In the genomic region with DNA sequence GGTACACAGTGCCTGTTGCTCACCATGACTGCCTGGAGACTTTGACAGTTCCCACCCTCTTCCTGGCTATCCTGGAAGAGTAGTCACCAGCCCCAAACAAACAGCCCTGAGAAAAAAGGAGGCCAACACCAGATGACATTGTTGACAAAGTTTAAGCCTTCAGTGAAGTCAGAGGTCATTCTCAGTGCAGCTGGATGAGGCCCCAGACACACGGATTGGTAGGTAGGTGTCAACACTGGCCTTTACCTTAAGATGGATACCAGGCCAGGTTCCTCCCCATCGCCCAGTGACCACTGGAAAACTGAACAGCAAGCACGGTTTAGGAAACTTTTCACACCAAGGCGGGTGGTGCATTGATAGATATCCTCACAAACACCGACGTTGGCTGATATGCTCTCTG, we compare ENCODE assay signal across 8 mouse cellular contexts. TPM values are rescaled to one million over a fixed set of nuclear protein-coding genes. Genes with fewer than 3 reads are reported as not detected.
DNase-seq lines count a peak whose midpoint lies in the region; ATAC-seq and TF ChIP-seq lines count a peak whose summit lies in the region.

No protein-coding gene starts in this region.

- peak overlapping the region; percentile 65 for H3K27ac ChIP-seq in liver, adult 2 months (replicated peaks; ENCODE audit: insufficient read depth, low read depth, low read length)
- peak overlapping the region; percentile 89 for H3K27ac ChIP-seq in embryonic facial prominence, embryonic 15.5 days (replicated peaks)
- H3K27ac ChIP-seq in intestine, embryonic 16.5 days (ENCODE audit: low read length) = peak overlapping the region; percentile 94
- peak overlapping the region; percentile 81 for H3K27ac ChIP-seq in neural tube, embryonic 13.5 days (replicated peaks)

- no peaks in the 10 kb centered on the region for H3K36me3 ChIP-seq in liver, adult 2 months (ENCODE audit: control insufficient read depth, insufficient read depth, low read length)
- no peaks in the 10 kb centered on the region for H3K36me3 ChIP-seq in embryonic facial prominence, embryonic 15.5 days
- no peaks in the 10 kb centered on the region for H3K36me3 ChIP-seq in intestine, embryonic 16.5 days (ENCODE audit: control insufficient read depth, insufficient read depth, low read length)
- H3K36me3 ChIP-seq in neural tube, embryonic 13.5 days = no peaks in the 10 kb centered on the region

- peak; percentile 66 for DNase-seq in liver, adult 2 months (ENCODE audit: extremely low read depth, low read depth, low spot score)
- DNase-seq in liver = no peak
- no peak for DNase-seq in frontal cortex, postnatal 14 days (ENCODE audit: low spot score in 2 of 2)
- no peak for DNase-seq in spleen, postnatal 36 days (ENCODE audit: low spot score in 2 of 2)

- H3K4me3 ChIP-seq in liver, adult 2 months (ENCODE audit: insufficient read depth, low read depth, low read length) = no peak overlapping the region
- peak overlapping the region; percentile 50 for H3K4me3 ChIP-seq in embryonic facial prominence, embryonic 15.5 days (replicated peaks)
- peak overlapping the region; percentile 56 for H3K4me3 ChIP-seq in intestine, embryonic 16.5 days (ENCODE audit: low read length)
- H3K4me3 ChIP-seq in neural tube, embryonic 13.5 days = peak overlapping the region; percentile 45

- H3K79me2 ChIP-seq in liver, adult 2 months (ENCODE audit: control insufficient read depth, insufficient read depth, low read length) = no peaks in the 10 kb centered on the region

- H3K9ac ChIP-seq in liver, adult 2 months (ENCODE audit: low read depth, low read length) = peak overlapping the region; percentile 39
- 0 out of 2 replicates have a peak overlapping the region, but pooled peaks have one; percentile 47 for H3K9ac ChIP-seq in embryonic facial prominence, embryonic 15.5 days
- H3K9ac ChIP-seq in intestine, embryonic 16.5 days (ENCODE audit: low read depth, low read length) = peak overlapping the region; percentile 78
- peak overlapping the region; percentile 72 for H3K9ac ChIP-seq in neural tube, embryonic 13.5 days

- H3K4me2 ChIP-seq in embryonic facial prominence, embryonic 15.5 days (replicated peaks) = peak overlapping the region; percentile 82
- H3K4me2 ChIP-seq in intestine, embryonic 16.5 days (ENCODE audit: low read depth, low read length) = peak overlapping the region; percentile 93
- H3K4me2 ChIP-seq in neural tube, embryonic 13.5 days = peak overlapping the region; percentile 81

- TF ChIP-seq CTCF in liver, adult 2 months (IDR thresholded peaks at IDR 0.05; ENCODE audit: low read depth, low read length) = no peak

- no peak for TF ChIP-seq POLR2A in liver, adult 2 months (IDR thresholded peaks at IDR 0.05; ENCODE audit: extremely low read depth, insufficient read depth, low read length)

- no peaks in the 10 kb centered on the region for H3K9me3 ChIP-seq in embryonic facial prominence, embryonic 15.5 days (replicated peaks)
- no peaks in the 10 kb centered on the region for H3K9me3 ChIP-seq in intestine, embryonic 16.5 days (ENCODE audit: control insufficient read depth, low read length)
- no peaks in the 10 kb centered on the region for H3K9me3 ChIP-seq in neural tube, embryonic 13.5 days

- 30% methylated on average over 6 of the region's 6 CpGs for WGBS in liver, adult 2 months
- WGBS in embryonic facial prominence, embryonic 15.5 days = 31% methylated on average over 6 of the region's 6 CpGs
- 24% methylated on average over 6 of the region's 6 CpGs for WGBS in intestine, embryonic 16.5 days
- WGBS in neural tube, embryonic 13.5 days = 43% methylated on average over 6 of the region's 6 CpGs

- no peak for ATAC-seq in embryonic facial prominence, embryonic 15.5 days (ENCODE audit: insufficient number of reproducible peaks, low FRiP score, low TSS enrichment, low read depth)
- ATAC-seq in intestine, embryonic 16.5 days = peak; percentile 18; the same call in 1 of the 2 replicates
- ATAC-seq in neural tube, embryonic 13.5 days (ENCODE audit: low read depth) = no peak
- no peak for ATAC-seq in monocyte, adult 5-6 weeks (replicated peaks; ENCODE audit: insufficient number of reproducible peaks, low FRiP score, low TSS enrichment, poor library complexity, severe bottlenecking)

- no peaks in the 10 kb centered on the region for H3K27me3 ChIP-seq in liver, adult 2 months (ENCODE audit: control insufficient read depth, insufficient read depth, low read length)
- no peaks in the 10 kb centered on the region for H3K27me3 ChIP-seq in embryonic facial prominence, embryonic 15.5 days
- no peaks in the 10 kb centered on the region for H3K27me3 ChIP-seq in intestine, embryonic 16.5 days (replicated peaks; ENCODE audit: control insufficient read depth, insufficient read depth, low read length)
- H3K27me3 ChIP-seq in neural tube, embryonic 13.5 days = no peaks in the 10 kb centered on the region

- peaks cover 4% of the 10 kb centered on the region for H3K4me1 ChIP-seq in liver, adult 2 months (ENCODE audit: control insufficient read depth, insufficient read depth, low read length)
- H3K4me1 ChIP-seq in embryonic facial prominence, embryonic 15.5 days = peaks cover 50% of the 10 kb centered on the region
- H3K4me1 ChIP-seq in intestine, embryonic 16.5 days (ENCODE audit: control insufficient read depth, insufficient read depth, low read length) = peaks cover 41% of the 10 kb centered on the region
- peaks cover 52% of the 10 kb centered on the region for H3K4me1 ChIP-seq in neural tube, embryonic 13.5 days (replicated peaks)

RNA-seq across cellular contexts. Expression of gene Btg2, which starts 13.4 kb away (rescaled TPM):
- total RNA-seq in liver, adult 2 months (2014; rRNA removed) = 7.0 and 10.1 TPM in 2 replicates
- 5.6 and 6.9 TPM in 2 replicates for polyA plus RNA-seq in liver, adult 2 months (2012; rRNA removed)
- 39.9 and 41.3 TPM in 2 replicates for polyA plus RNA-seq in embryonic facial prominence, embryonic 15.5 days (2015; fragmentation: Nextera tagmentation; extraction: Ambion mirVana)
- 42.9 and 43.2 TPM in 2 replicates for polyA plus RNA-seq in intestine, embryonic 16.5 days (2015; fragmentation: Nextera tagmentation; extraction: Ambion mirVana)
- 49.0 and 55.3 TPM in 2 replicates for polyA plus RNA-seq in neural tube, embryonic 13.5 days (2015; fragmentation: Nextera tagmentation; extraction: Ambion mirVana)
- total RNA-seq in monocyte, adult 5-6 weeks (2017) = 390 to 783 TPM (median 430 TPM) in 3 replicates

RNA-seq across cellular contexts. Expression of gene Chit1, which starts 18.7 kb away (rescaled TPM):
- not detected in 2 replicates for total RNA-seq in liver, adult 2 months (2014; rRNA removed)
- not detected in 2 replicates for polyA plus RNA-seq in liver, adult 2 months (2012; rRNA removed)
- polyA plus RNA-seq in embryonic facial prominence, embryonic 15.5 days (2015; fragmentation: Nextera tagmentation; extraction: Ambion mirVana) = 0.61 and 0.67 TPM in 2 replicates
- polyA plus RNA-seq in intestine, embryonic 16.5 days (2015; fragmentation: Nextera tagmentation; extraction: Ambion mirVana) = not detected in 2 replicates
- polyA plus RNA-seq in neural tube, embryonic 13.5 days (2015; fragmentation: Nextera tagmentation; extraction: Ambion mirVana) = 0.45 and 0.81 TPM in 2 replicates
- total RNA-seq in monocyte, adult 5-6 weeks (2017) = 0.67 to 1.4 TPM (median 0.85 TPM) in 3 replicates

RNA-seq across cellular contexts. Expression of gene Fmod, which starts 55.3 kb away (rescaled TPM):
- 0.46 and 0.54 TPM in 2 replicates for total RNA-seq in liver, adult 2 months (2014; rRNA removed)
- polyA plus RNA-seq in liver, adult 2 months (2012; rRNA removed) = 0.99 and 1.6 TPM in 2 replicates
- polyA plus RNA-seq in embryonic facial prominence, embryonic 15.5 days (2015; fragmentation: Nextera tagmentation; extraction: Ambion mirVana) = 22.2 and 30.8 TPM in 2 replicates
- 8.7 and 8.8 TPM in 2 replicates for polyA plus RNA-seq in intestine, embryonic 16.5 days (2015; fragmentation: Nextera tagmentation; extraction: Ambion mirVana)
- polyA plus RNA-seq in neural tube, embryonic 13.5 days (2015; fragmentation: Nextera tagmentation; extraction: Ambion mirVana) = 11.1 and 14.9 TPM in 2 replicates
- not detected in 3 replicates for total RNA-seq in monocyte, adult 5-6 weeks (2017)
